Mouse (Mus musculus): ENCODE data around the gene Ankrd24. TPM values are rescaled to one million over a fixed set of nuclear protein-coding genes. Genes with fewer than 3 reads are reported as not detected.
A peak's percentile ranks its signal among the peaks of the same experiment; 100 is the strongest.

The Ankrd24 gene
- polyA plus RNA-seq (2014; fragmentation: Nextera tagmentation; extraction: Ambion mirVana): 2.7 and 4.4 TPM in 2 replicates

- DNase-seq (ENCODE audit: low spot score): no peak
- Histone ChIP-seq H3K4me3 (ENCODE audit: low read depth, low read length) (peak within 1 kb of the TSS; percentile 64), H3K4me2 (replicated peaks; ENCODE audit: low read depth, low read length) (peak within 1 kb of the TSS; percentile 61), H3K27me3 (ENCODE audit: control insufficient read depth, insufficient read depth, low read length) (no peaks in the 10 kb centered on the region), H3K36me3 (ENCODE audit: control insufficient read depth, insufficient read depth, low read length) (0 out of 2 replicates have a peak, but pooled peaks cover 1% of the 10 kb centered on the region), H3K4me1 (replicated peaks; ENCODE audit: control insufficient read depth, insufficient read depth, low read length) (peaks cover 3% of the 10 kb centered on the region; the same call in 1 of the 2 replicates), H3K27ac (ENCODE audit: low read depth, low read length) (peak within 1 kb of the TSS; percentile 80), H3K9ac (ENCODE audit: low read depth, low read length) (peak within 1 kb of the TSS; percentile 80), H3K9me3 (ENCODE audit: control insufficient read depth, low read length) (no peaks in the 10 kb centered on the region)
- WGBS: 78% methylated on average over 16 of the region's 16 CpGs
- no peak for ATAC-seq (ENCODE audit: low FRiP score)
These were observed at the start of gene Ankrd24 for GRCm38 (mm10) chr10:81628390-81628789. Gene Ankrd24 (plus strand): TSS chr10:81628540.

- Histone ChIP-seq H3K4me3 (ENCODE audit: low read depth, low read length) (no peak overlapping the region), H3K36me3 (ENCODE audit: control insufficient read depth, insufficient read depth, low read length) (no peaks in the 10 kb centered on the region), H3K9me3 (ENCODE audit: control insufficient read depth, low read length) (no peaks in the 10 kb centered on the region), H3K27ac (ENCODE audit: low read depth, low read length) (no peak overlapping the region), H3K4me1 (replicated peaks; ENCODE audit: control insufficient read depth, insufficient read depth, low read length) (peaks cover 11% of the 10 kb centered on the region), H3K4me2 (replicated peaks; ENCODE audit: low read depth, low read length) (no peak overlapping the region), H3K9ac (ENCODE audit: low read depth, low read length) (no peak overlapping the region), H3K27me3 (ENCODE audit: control insufficient read depth, insufficient read depth, low read length) (peaks cover 37% of the 10 kb centered on the region)
- 78% methylated on average over 4 of the region's 4 CpGs for WGBS
- DNase-seq (ENCODE audit: low spot score) (no peak), ATAC-seq (ENCODE audit: low FRiP score) (no peak)
These were observed 48.4 kb upstream of the Ankrd24 start for GRCm38 (mm10) chr10:81579967-81580366.

DNA sequence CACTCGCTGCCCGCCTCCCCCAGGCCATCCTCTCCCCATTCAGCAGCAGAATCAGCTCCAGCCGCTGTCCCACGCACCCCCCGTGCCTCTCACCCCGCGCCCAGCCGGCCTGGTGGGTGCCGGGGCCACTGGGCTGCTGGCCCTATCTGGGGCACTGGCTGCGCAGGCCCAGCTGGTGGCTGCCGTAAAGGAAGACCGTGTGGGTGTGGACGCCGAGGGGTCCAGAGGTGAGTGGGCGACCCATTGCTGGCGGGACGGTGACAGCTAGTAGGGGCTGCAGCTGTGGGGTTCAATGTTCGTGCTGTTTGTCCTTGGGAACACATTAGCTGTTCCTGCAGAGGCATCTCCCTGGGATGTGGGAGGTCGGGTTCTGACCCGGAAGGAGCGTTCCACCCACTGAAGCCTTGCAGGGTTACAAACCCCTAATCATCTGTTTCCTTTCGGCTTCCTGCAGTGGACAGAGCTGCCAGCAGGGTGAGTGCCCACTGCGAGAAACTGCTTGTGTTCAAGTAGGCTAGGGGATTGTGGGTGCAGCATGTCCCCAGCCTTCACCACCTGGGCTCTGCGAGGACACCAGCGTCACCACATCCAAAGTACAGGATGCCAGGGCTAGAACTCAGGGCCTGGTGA, 47.8 kb upstream of the Ankrd24 start:
- H3K36me3 ChIP-seq (ENCODE audit: control insufficient read depth, insufficient read depth, low read length): no peaks in the 10 kb centered on the region
- ATAC-seq (ENCODE audit: low FRiP score) (no peak), DNase-seq (ENCODE audit: low spot score) (no peak)
- H3K9me3 ChIP-seq (ENCODE audit: control insufficient read depth, low read length): no peaks in the 10 kb centered on the region
- 64% methylated on average over 24 of the region's 25 CpGs for WGBS
- H3K27ac ChIP-seq (ENCODE audit: low read depth, low read length): no peak overlapping the region
- no peak overlapping the region for H3K4me2 ChIP-seq (replicated peaks; ENCODE audit: low read depth, low read length)
- H3K27me3 ChIP-seq (ENCODE audit: control insufficient read depth, insufficient read depth, low read length): peaks cover 35% of the 10 kb centered on the region
- H3K4me1 ChIP-seq (replicated peaks; ENCODE audit: control insufficient read depth, insufficient read depth, low read length): peaks cover 6% of the 10 kb centered on the region
- H3K4me3 ChIP-seq (ENCODE audit: low read depth, low read length): no peak overlapping the region
- no peak overlapping the region for H3K9ac ChIP-seq (ENCODE audit: low read depth, low read length)

GRCm38 (mm10) chr10:81583347-81583746, 45.0 kb upstream of the Ankrd24 start:
- no peak for ATAC-seq (ENCODE audit: low FRiP score)
- WGBS: 46% methylated on average over 6 of the region's 6 CpGs

DNA sequence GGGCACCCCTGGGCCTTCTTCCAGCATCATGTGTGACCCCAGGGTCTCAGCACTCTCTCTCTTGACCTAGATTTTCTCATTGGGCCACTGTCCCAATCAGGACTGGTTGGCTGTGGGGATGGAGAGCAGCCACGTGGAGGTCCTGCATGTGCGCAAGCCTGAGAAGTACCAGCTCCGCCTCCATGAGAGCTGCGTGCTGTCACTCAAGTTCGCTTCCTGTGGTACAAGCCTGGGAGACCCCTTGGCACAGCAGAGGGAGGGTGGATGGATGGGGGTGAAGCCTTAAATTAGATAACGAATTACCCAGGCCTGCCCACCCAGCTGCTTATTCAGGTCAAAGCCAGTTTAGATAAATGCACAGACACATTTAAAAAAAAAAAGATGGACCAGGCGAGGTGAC, 39.6 kb upstream of the Ankrd24 start:
- H3K27ac ChIP-seq (ENCODE audit: low read depth, low read length): no peak overlapping the region
- no peak for DNase-seq (ENCODE audit: low spot score)
- no peak for ATAC-seq (ENCODE audit: low FRiP score)
- no peak overlapping the region for H3K4me2 ChIP-seq (replicated peaks; ENCODE audit: low read depth, low read length)
- no peaks in the 10 kb centered on the region for H3K36me3 ChIP-seq (ENCODE audit: control insufficient read depth, insufficient read depth, low read length)
- H3K4me3 ChIP-seq (ENCODE audit: low read depth, low read length): no peak overlapping the region
- peaks cover 31% of the 10 kb centered on the region for H3K27me3 ChIP-seq (ENCODE audit: control insufficient read depth, insufficient read depth, low read length)
- H3K9me3 ChIP-seq (ENCODE audit: control insufficient read depth, low read length): no peaks in the 10 kb centered on the region
- H3K4me1 ChIP-seq (replicated peaks; ENCODE audit: control insufficient read depth, insufficient read depth, low read length): no peaks in the 10 kb centered on the region
- WGBS: 72% methylated on average over 7 of the region's 7 CpGs
- H3K9ac ChIP-seq (ENCODE audit: low read depth, low read length): no peak overlapping the region

More at GRCm38 (mm10) chr10:81583347-81583746, 45.0 kb upstream of the Ankrd24 start:
- no peak overlapping the region for H3K27ac ChIP-seq (ENCODE audit: low read depth, low read length)
- no peaks in the 10 kb centered on the region for H3K36me3 ChIP-seq (ENCODE audit: control insufficient read depth, insufficient read depth, low read length)
- no peak overlapping the region for H3K4me2 ChIP-seq (replicated peaks; ENCODE audit: low read depth, low read length)
- H3K9me3 ChIP-seq (ENCODE audit: control insufficient read depth, low read length): no peaks in the 10 kb centered on the region
- DNase-seq (ENCODE audit: low spot score): no peak
- no peaks in the 10 kb centered on the region for H3K4me1 ChIP-seq (replicated peaks; ENCODE audit: control insufficient read depth, insufficient read depth, low read length)
- no peak overlapping the region for H3K9ac ChIP-seq (ENCODE audit: low read depth, low read length)
- no peak overlapping the region for H3K4me3 ChIP-seq (ENCODE audit: low read depth, low read length)
- H3K27me3 ChIP-seq (ENCODE audit: control insufficient read depth, insufficient read depth, low read length): peaks cover 33% of the 10 kb centered on the region

DNA sequence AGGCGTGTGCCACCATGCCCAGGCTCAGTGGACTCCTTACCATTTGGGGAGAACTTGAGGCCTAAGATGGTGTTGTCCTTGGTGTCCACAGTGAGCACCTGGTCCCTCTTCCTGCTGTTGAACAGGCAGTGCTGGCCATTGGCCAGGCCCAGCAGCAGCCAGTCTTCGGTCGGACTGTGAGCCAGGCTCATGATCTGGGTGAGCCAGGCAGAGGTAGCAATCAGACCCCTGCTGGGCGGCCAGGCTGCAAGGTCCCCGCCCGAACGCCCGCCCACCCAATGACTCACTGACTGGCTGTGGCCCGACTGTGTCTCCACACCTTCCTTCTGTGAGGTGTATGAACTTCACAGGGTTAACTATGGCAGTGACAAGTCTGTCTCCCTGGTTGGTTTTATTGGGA, 36.5 kb upstream of the Ankrd24 start:
- no peak overlapping the region for H3K4me2 ChIP-seq (replicated peaks; ENCODE audit: low read depth, low read length)
- no peaks in the 10 kb centered on the region for H3K36me3 ChIP-seq (ENCODE audit: control insufficient read depth, insufficient read depth, low read length)
- no peaks in the 10 kb centered on the region for H3K9me3 ChIP-seq (ENCODE audit: control insufficient read depth, low read length)
- DNase-seq (ENCODE audit: low spot score) (no peak), ATAC-seq (ENCODE audit: low FRiP score) (no peak)
- no peak overlapping the region for H3K27ac ChIP-seq (ENCODE audit: low read depth, low read length)
- H3K4me1 ChIP-seq (replicated peaks; ENCODE audit: control insufficient read depth, insufficient read depth, low read length): peaks cover 10% of the 10 kb centered on the region
- peaks cover 49% of the 10 kb centered on the region for H3K27me3 ChIP-seq (ENCODE audit: control insufficient read depth, insufficient read depth, low read length)
- no peak overlapping the region for H3K9ac ChIP-seq (ENCODE audit: low read depth, low read length)
- WGBS: 78% methylated on average over 9 of the region's 9 CpGs
- no peak overlapping the region for H3K4me3 ChIP-seq (ENCODE audit: low read depth, low read length)

- Histone ChIP-seq H3K9ac (ENCODE audit: low read depth, low read length) (no peak overlapping the region), H3K27ac (ENCODE audit: low read depth, low read length) (no peak overlapping the region), H3K36me3 (ENCODE audit: control insufficient read depth, insufficient read depth, low read length) (no peaks in the 10 kb centered on the region), H3K4me2 (replicated peaks; ENCODE audit: low read depth, low read length) (no peak overlapping the region), H3K4me3 (ENCODE audit: low read depth, low read length) (no peak overlapping the region), H3K4me1 (replicated peaks; ENCODE audit: control insufficient read depth, insufficient read depth, low read length) (peaks cover 14% of the 10 kb centered on the region), H3K9me3 (ENCODE audit: control insufficient read depth, low read length) (no peaks in the 10 kb centered on the region), H3K27me3 (ENCODE audit: control insufficient read depth, insufficient read depth, low read length) (peaks cover 43% of the 10 kb centered on the region)
- no peak for DNase-seq (ENCODE audit: low spot score)
- 79% methylated on average over 7 of the region's 7 CpGs for WGBS
- ATAC-seq (ENCODE audit: low FRiP score): no peak
These were observed 35.7 kb upstream of the Ankrd24 start for GRCm38 (mm10) chr10:81592631-81593030.

DNA sequence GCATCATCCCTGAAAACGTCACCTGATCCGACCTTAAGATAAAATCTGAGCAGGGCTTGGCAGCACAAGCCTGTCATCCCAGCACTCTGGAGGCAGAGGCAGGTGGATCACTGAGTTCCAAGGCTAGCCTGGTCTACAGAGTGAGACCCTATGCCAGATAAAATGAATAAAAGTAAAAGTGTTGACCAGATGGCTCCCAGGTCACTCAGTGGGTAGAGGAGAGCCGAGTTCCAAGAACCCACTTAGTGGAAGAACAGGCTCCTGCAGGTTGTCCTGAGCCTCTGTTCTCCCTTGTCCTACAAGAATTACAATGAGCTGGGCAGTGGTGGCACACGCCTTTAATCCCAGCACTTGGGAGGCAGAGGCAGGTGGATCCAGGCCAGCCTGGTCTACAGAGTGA, 35.1 kb upstream of the Ankrd24 start:
- WGBS: 75% methylated on average over 4 of the region's 4 CpGs
- Histone ChIP-seq H3K27me3 (ENCODE audit: control insufficient read depth, insufficient read depth, low read length) (peaks cover 43% of the 10 kb centered on the region), H3K9ac (ENCODE audit: low read depth, low read length) (no peak overlapping the region), H3K4me1 (replicated peaks; ENCODE audit: control insufficient read depth, insufficient read depth, low read length) (peaks cover 14% of the 10 kb centered on the region), H3K9me3 (ENCODE audit: control insufficient read depth, low read length) (no peaks in the 10 kb centered on the region), H3K4me3 (ENCODE audit: low read depth, low read length) (no peak overlapping the region), H3K27ac (ENCODE audit: low read depth, low read length) (no peak overlapping the region), H3K36me3 (ENCODE audit: control insufficient read depth, insufficient read depth, low read length) (no peaks in the 10 kb centered on the region), H3K4me2 (replicated peaks; ENCODE audit: low read depth, low read length) (no peak overlapping the region)
- ATAC-seq (ENCODE audit: low FRiP score) (no peak), DNase-seq (ENCODE audit: low spot score) (no peak)

GRCm38 (mm10) chr10:81593935-81594334, 34.4 kb upstream of the Ankrd24 start:
- Histone ChIP-seq H3K4me2 (replicated peaks; ENCODE audit: low read depth, low read length) (no peak overlapping the region), H3K4me3 (ENCODE audit: low read depth, low read length) (no peak overlapping the region), H3K27ac (ENCODE audit: low read depth, low read length) (no peak overlapping the region), H3K9ac (ENCODE audit: low read depth, low read length) (no peak overlapping the region), H3K27me3 (ENCODE audit: control insufficient read depth, insufficient read depth, low read length) (peaks cover 44% of the 10 kb centered on the region), H3K4me1 (replicated peaks; ENCODE audit: control insufficient read depth, insufficient read depth, low read length) (peaks cover 14% of the 10 kb centered on the region), H3K9me3 (ENCODE audit: control insufficient read depth, low read length) (no peaks in the 10 kb centered on the region), H3K36me3 (ENCODE audit: control insufficient read depth, insufficient read depth, low read length) (no peaks in the 10 kb centered on the region)
- no peak for DNase-seq (ENCODE audit: low spot score)
- ATAC-seq (ENCODE audit: low FRiP score): no peak
- 77% methylated on average over 18 of the region's 18 CpGs for WGBS

All from hindbrain, embryonic 11.5 days (tissue).